Comparison of ENCODE assay signal across 9 mouse cellular contexts in genomic region chr11:93097941-93098828, GRCm38 (mm10). TPM values are rescaled to one million over a fixed set of nuclear protein-coding genes. Genes with fewer than 3 reads are reported as not detected.
DNase-seq lines count a peak whose midpoint lies in the region; ATAC-seq lines count a peak whose summit lies in the region.
"Had no signal": no experiment of that assay in that cellular context is flagged by ENCODE, and none has a peak within 500 bp of the region (broad histone marks: within the 10 kb centered on the region; RNA-seq: fewer than 3 reads in every experiment).

Gene Car10 (plus strand): TSS chr11:93098028.

- ATAC-seq in forebrain, embryonic 12.5 days (ENCODE audit: low FRiP score), result 0 out of 2 replicates have a peak, but pooled peaks have one; percentile 60
- peak; percentile 66 for ATAC-seq in neural tube, embryonic 13.5 days (ENCODE audit: low read depth)

- H3K4me3 ChIP-seq in heart, embryonic 10.5 days, result peak within 1 kb of the TSS; percentile 55
- H3K4me3 ChIP-seq in forebrain, embryonic 12.5 days (replicated peaks), result peak within 1 kb of the TSS; percentile 49
- H3K4me3 ChIP-seq in neural tube, embryonic 13.5 days, result peak within 1 kb of the TSS; percentile 62

- no peaks in the 10 kb centered on the region for H3K9me3 ChIP-seq in heart, embryonic 10.5 days
- no peaks in the 10 kb centered on the region for H3K9me3 ChIP-seq in forebrain, embryonic 12.5 days
- no peaks in the 10 kb centered on the region for H3K9me3 ChIP-seq in neural tube, embryonic 13.5 days

- no peak within 1 kb of the TSS for H3K27ac ChIP-seq in heart, embryonic 10.5 days
- no peak within 1 kb of the TSS for H3K27ac ChIP-seq in forebrain, embryonic 12.5 days
- peak within 1 kb of the TSS; percentile 82 for H3K27ac ChIP-seq in neural tube, embryonic 13.5 days (replicated peaks)

- WGBS in heart, embryonic 10.5 days, result under 1% methylated on average over 47 of the region's 48 CpGs
- WGBS in forebrain, embryonic 12.5 days, result under 1% methylated on average over 46 of the region's 48 CpGs
- under 1% methylated on average over 48 of the region's 48 CpGs for WGBS in neural tube, embryonic 13.5 days

- no peaks in the 10 kb centered on the region for H3K36me3 ChIP-seq in heart, embryonic 10.5 days
- H3K36me3 ChIP-seq in forebrain, embryonic 12.5 days (replicated peaks), result no peaks in the 10 kb centered on the region
- H3K36me3 ChIP-seq in neural tube, embryonic 13.5 days, result no peaks in the 10 kb centered on the region

- H3K4me1 ChIP-seq in heart, embryonic 10.5 days, result peaks cover 19% of the 10 kb centered on the region
- peaks cover 30% of the 10 kb centered on the region for H3K4me1 ChIP-seq in forebrain, embryonic 12.5 days
- peaks cover 31% of the 10 kb centered on the region for H3K4me1 ChIP-seq in neural tube, embryonic 13.5 days (replicated peaks)

- peak within 1 kb of the TSS; percentile 89 for H3K4me2 ChIP-seq in forebrain, embryonic 12.5 days
- H3K4me2 ChIP-seq in neural tube, embryonic 13.5 days, result peak within 1 kb of the TSS; percentile 92

- peaks cover 62% of the 10 kb centered on the region for H3K27me3 ChIP-seq in heart, embryonic 10.5 days (ENCODE audit: insufficient read depth, poor library complexity, severe bottlenecking)
- peaks cover 69% of the 10 kb centered on the region for H3K27me3 ChIP-seq in forebrain, embryonic 12.5 days
- peaks cover 69% of the 10 kb centered on the region for H3K27me3 ChIP-seq in neural tube, embryonic 13.5 days

- peak within 1 kb of the TSS; percentile 48 for H3K9ac ChIP-seq in forebrain, embryonic 12.5 days
- H3K9ac ChIP-seq in neural tube, embryonic 13.5 days, result peak within 1 kb of the TSS; percentile 80

- DNase-seq in heart, embryonic 10.5 days (ENCODE audit: low spot score), result no peak
- no peak for DNase-seq in heart, adult 18-20 months
- DNase-seq in brain, adult 2 months (ENCODE audit: low read depth, low spot score), result peak; percentile 82
- peak; percentile 17 to 29 for DNase-seq in layer of hippocampus, postnatal 25 days (ENCODE audit: extremely low spot score in 1 of 2, low spot score in 1 of 2)
- no peak for DNase-seq in spleen, postnatal 10 days (ENCODE audit: low spot score in 2 of 2)
- DNase-seq in thymus, postnatal 0 days (ENCODE audit: low spot score), result no peak

RNA-seq across cellular contexts. Expression of gene Car10, which starts in this region (rescaled TPM):
- 0.09 TPM in 1 of 2 replicates, not detected in the other for polyA plus RNA-seq in heart, embryonic 10.5 days (2016; fragmentation: Nextera tagmentation; extraction: Ambion mirVana)
- not detected for total RNA-seq in heart, adult 18-20 months (2021)
- 2.1 and 2.4 TPM in 2 replicates for polyA plus RNA-seq in forebrain, embryonic 12.5 days (2016; fragmentation: Nextera tagmentation; extraction: Ambion mirVana)
- 10 to 100 TPM; 28.7 to 32.3 TPM for total RNA-seq in layer of hippocampus, postnatal 25 days (2021)
- polyA plus RNA-seq in neural tube, embryonic 13.5 days (2015; fragmentation: Nextera tagmentation; extraction: Ambion mirVana), result 36.9 and 44.0 TPM in 2 replicates
- polyA plus RNA-seq in thymus, postnatal 0 days (2015; fragmentation: Nextera tagmentation; extraction: Ambion mirVana), result not detected in 2 replicates
- total RNA-seq: common myeloid progenitor, adult 5-6 weeks had no signal

Comparison
In these comparisons a context has a peak if more than half of its experiments do, and no peak if none do; other contexts are left out.
1. RNA of gene Car10 (total RNA-seq): 28.7 to 32.3 TPM in layer of hippocampus, postnatal 25 days; not detected in heart, adult 18-20 months; every median in the first group is over 10 times any median in the second.
2. RNA of gene Car10 (polyA plus RNA-seq): 36.9 to 44.0 TPM in neural tube, embryonic 13.5 days; 2.1 to 2.4 TPM in forebrain, embryonic 12.5 days, 0.09 TPM in heart, embryonic 10.5 days and not detected in thymus, postnatal 0 days; every median in the first group is over 10 times any median in the second.
3. DNase-seq: peak in brain, adult 2 months (single experiment) and layer of hippocampus, postnatal 25 days (2 of 2); none in heart, embryonic 10.5 days (single experiment), heart, adult 18-20 months (0 of 2), spleen, postnatal 10 days (0 of 2) and thymus, postnatal 0 days (single experiment).
4. Peak in every context shown above with its lines, with median percentiles within 50 percentile points of each other: H3K4me3 ChIP-seq.